Mouse (Mus musculus) mature B cell (primary cell): ENCODE measurements around the gene Eva1c.

ENCODE experiments used
- in situ Hi-C: fragments of 300-500 bp; cut with MboI; formaldehyde crosslinking; loops from 2 replicates; pipeline ENCODE4 v1.14.3; 2019

The Eva1c gene

DNA sequence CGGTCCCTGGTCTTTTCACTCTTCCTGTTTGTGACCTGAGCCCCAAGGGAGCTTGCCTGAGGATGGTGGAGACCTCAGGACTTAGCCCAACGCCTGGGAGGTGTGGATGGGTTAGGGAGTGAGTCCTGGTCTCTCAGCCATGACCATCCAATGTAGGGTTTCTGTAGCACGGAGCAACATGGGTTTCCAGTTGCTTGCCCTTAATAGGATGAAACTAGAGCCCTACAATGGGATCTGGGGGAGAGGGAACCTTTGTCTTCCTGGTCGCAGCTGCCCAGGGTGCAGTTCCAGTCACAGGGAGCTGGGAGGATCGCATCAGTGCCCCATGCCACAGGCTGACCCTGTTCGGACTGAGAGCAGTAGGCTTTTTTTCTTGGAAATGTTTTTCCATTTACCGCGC lies 90.6 kb downstream of the Eva1c start:
- in situ Hi-C loops = no loop called here

GRCm38 (mm10) chr16:90921471-90922159 lies 95.1 kb downstream of the Eva1c start:
- in situ Hi-C loops = no loop called here

DNA sequence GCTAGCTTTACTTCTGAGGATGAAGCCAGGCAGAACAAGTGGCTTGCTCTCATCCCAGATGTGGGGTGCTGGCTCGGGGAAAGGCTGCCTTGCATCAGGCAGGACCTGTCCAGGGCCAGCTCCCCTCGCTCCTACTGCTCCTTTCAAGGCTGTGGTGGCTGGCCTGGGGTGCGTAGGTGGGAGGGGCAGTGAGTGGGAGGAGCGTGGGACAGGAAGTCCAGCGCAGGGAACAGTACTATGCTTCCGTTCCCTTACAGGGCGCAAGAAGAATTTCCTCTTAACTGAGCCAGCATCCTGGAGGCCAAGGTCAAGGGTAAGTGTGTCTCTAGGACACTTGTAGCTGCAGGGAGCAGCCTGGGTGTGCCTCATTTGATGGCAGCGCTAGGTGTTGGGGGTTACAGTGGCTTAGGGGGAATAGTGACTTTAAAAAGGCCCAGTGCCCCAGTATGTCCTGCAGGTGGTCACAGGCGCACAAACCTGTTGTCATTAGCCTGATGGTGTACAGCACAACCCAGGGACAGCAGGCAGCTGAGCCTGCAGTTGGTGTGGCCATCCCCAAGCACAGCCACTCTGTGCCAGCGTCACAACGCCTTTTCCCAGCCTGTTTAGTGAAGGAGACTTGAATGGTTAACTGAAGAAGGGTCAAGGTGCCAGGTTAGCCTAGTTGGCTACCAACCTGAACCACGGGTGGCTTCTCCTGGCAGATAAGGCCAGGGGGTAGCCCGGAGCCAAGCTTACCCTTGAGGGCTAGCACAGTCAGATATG lies 98.3 kb downstream of the Eva1c start:
- in situ Hi-C loops = no loop called here

GRCm38 (mm10) chr16:90925461-90925860 lies 98.9 kb downstream of the Eva1c start:
- in situ Hi-C loops = no loop called here

- in situ Hi-C loops = no loop called here
Observed at GRCm38 (mm10) chr16:90927446-90927845, 100.9 kb downstream of the Eva1c start.

- in situ Hi-C loops = no loop called here
Observed at GRCm38 (mm10) chr16:90933534-90934176, 107.1 kb downstream of the Eva1c start.

- in situ Hi-C loops = no loop called here
Observed at GRCm38 (mm10) chr16:90934193-90934686, 107.7 kb downstream of the Eva1c start.

- in situ Hi-C loops = no loop called here
Observed at GRCm38 (mm10) chr16:90934687-90935328, 108.3 kb downstream of the Eva1c start, which contains the start of gene Cfap298. Gene Cfap298, minus strand, starts transcription at chr16:90935114.

DNA sequence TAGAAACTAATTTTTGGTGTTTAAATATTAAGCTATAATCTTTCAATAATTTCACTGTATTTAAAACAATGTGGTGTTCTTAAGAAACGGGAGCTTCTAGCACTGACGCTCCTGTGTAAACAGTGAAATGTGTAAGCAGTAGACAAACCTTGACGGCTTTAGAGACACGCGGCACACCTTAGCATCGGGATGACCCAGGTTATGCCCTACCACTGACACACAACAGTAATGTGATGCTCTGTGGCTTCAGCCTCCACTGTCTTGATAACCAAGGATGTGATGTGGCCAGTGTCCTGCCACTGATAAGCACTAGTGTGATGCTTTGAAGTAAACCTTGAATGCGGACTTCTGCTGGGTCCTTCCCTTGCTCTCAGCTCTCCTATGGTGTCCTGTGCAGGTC lies 114.7 kb downstream of the Eva1c start:
- in situ Hi-C loops = no loop called here

DNA sequence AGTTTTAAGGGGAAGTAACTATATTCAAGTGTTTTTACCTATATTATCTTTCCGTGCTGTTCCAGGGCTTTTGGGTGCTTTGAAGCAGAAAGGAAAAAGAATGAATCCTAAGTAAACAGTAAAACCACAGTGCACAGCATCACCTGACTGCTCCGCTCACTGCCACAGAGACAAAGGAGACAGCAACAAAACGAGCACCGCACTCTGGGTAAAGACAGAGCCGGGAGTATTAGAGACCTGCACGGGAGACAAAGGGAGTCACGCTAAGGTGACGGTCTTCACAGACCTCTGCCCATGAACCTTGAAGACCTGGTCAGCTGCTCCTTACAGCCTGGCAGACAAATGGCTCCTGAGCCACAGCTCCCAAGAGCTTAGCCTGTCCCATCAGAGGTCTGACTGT lies 120.5 kb downstream of the Eva1c start:
- in situ Hi-C loops = no loop called here

- in situ Hi-C loops = no loop called here
Observed at GRCm38 (mm10) chr16:90950354-90950963, 123.9 kb downstream of the Eva1c start.

DNA sequence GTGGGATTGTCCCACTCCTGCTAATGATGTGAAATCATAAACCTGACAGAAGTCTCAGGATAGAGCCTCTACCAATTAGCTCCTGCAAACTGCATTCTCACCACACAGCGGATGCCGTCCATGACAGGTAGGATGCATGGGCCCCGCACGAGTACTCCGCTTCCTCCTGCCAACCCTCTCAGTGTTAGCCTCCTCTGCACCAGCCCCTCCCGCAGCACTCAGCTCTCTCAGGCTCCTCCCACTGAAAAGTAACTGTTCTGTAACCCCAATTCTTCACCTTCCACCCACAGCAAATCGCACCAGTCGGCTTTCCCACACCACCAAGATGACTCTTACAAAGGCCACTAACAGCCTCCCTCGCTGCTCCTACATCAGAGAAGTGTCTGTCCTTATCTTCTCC lies 126.6 kb downstream of the Eva1c start:
- in situ Hi-C loops = no loop called here

GRCm38 (mm10) chr16:90953770-90954169 lies 127.3 kb downstream of the Eva1c start:
- in situ Hi-C loops = no loop called here
